Mouse (Mus musculus): ENCODE measurements around the gene Rnls.

Rnls gene

DNA sequence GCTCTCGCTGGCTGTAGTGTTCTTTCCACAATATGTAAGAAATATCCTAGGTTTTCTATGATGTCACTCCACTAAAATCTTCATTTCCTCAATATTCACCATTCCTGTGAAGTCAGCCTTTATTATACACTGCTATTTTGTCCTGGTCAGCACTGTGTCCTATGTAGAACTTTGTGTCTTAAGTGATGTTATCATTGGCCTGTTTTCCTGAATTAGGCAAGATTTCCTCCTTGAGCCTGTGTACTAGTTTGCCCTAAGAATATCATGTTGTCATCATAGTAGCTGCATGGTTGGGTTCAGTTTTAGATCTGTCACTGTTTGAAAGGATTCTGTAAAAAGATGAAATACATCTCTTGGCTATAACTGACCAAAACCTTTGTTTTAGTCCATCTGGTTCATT is 203.3 kb downstream of the Rnls start:
- no peak for DNase-seq (ENCODE audit: low spot score)

DNA sequence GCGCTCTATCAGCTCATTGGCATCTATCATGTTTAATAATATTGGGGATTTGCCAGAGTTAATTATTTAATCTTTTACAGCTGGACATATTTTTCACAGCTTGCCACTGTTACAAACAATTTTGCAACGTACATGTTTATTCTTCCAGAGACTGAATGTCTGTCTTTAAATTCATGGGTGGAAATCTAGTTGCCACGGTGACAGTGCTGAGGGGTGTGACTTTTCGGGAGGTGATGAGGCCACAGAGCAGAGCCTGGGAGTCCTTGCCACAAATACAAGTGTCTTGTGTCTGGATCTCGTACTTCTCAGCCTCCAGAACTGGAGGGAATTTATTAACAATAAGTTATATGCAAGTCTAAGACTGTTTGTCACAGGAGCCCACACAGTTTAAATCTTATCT is 212.5 kb downstream of the Rnls start:
- no peak for DNase-seq (ENCODE audit: low spot score)

DNA sequence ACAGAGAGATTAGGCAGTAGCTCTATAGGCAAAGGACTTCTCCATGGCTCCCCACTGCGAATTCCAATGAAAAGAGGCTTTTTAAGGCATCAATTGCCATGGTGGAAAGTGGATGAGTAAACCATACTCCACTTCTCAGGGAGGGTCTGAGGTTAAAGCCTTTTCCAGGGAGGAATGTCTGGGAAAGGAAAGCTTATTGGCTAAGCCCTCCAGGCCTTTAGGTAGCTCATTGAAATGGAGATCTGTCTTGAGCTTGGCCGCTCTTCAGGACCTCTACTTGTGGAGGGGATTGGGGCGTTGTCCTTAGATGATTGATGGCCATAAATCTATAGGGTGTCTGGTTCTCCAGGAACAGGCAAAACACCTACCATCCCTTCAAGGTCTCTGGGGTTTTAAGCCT is 213.2 kb downstream of the Rnls start:
- DNase-seq (ENCODE audit: low spot score), result no peak

DNA sequence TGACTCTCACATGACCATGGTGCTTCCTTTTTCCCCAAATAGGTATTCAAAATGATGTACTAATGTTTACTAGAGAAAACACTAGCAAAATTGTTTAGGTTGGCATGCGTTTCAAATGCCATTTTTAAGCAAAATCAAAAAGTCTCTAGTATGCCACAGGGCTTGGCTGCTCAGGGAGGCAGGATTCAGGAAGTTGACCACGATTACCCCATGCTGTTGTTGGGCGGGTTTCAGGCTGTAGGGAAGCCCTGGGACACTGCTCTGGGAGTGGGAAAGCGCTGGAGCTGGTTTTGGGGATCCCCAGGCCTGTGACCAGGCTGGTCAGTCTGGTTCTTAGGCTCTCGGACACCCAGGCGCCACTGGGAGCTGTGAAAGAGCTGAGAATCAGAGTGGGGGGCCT is 213.7 kb downstream of the Rnls start:
- DNase-seq (ENCODE audit: low spot score), result no peak

DNA sequence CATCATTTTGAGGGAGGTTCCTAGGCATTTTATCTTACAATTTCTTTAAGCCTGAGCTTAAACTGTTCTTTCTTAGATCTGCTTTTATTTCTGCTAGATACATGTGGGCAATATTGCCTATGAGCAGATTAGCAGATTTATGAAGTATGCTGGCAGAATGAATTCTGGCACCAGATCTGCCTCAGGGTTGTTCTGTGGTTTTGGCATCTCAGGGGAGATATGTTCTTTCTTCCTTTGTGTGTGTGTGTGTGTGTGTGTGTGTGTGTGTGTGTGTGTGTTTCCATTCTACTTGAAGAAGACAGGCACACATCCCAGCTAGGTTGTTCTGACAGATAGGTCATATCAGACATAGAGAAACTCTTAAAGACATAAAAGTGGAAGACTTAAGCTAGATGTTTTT is 218.1 kb downstream of the Rnls start:
- no peak for DNase-seq (ENCODE audit: low spot score)

DNA sequence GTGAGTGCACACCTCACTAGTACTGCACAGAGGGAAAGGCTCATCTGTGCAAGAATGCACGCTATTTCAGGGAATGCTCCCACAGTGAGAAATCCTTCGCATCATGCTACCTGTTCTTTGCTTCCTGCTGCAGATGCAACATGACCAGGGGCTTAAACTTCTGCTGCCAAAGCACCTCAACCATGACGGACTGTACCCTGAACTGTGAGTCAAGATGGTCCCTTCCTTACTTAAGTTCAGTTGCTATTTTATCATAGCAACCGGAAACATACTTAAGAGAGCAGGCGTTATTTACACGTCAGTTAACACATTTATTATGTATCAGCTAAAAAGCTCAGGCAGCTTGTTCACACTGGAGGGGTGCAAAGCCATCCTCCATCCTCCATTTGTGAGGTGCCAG is 222.2 kb downstream of the Rnls start:
- no peak for DNase-seq (ENCODE audit: low spot score)

DNA sequence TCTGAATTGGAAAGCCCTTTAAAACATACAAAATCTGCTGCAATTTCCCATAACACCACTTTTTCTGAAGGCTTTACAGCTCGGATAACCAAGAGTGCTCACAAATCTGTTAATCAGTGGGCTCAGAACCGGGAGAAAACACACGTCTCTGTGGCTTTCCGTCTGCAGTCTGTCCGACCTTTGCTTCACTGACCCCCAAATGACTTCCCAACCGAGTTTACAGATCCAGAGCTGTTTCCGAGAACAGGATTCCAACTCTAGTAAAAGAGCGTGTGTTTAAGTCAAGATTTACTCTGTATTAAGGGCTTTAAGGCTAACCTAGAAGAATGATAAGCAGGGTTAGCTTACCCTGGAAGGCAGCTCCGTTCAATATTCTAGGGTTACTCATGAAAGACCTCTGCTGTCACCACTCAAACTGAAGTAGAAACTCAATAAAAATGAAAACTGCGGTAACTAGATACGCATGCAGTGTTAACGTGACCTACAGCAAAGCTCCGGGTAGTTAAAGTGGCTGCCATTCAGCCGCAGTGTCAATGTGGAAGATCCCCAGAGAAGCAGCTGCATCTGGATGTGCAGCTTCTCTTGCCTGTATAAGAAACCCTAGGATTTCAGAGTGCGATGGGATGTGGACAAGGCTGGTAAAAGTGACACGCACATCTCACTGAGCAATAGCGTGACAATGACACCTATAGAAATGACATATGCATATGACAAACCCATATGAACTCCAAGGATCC is 224.4 kb downstream of the Rnls start:
- DNase-seq (ENCODE audit: low spot score), result no peak

DNA sequence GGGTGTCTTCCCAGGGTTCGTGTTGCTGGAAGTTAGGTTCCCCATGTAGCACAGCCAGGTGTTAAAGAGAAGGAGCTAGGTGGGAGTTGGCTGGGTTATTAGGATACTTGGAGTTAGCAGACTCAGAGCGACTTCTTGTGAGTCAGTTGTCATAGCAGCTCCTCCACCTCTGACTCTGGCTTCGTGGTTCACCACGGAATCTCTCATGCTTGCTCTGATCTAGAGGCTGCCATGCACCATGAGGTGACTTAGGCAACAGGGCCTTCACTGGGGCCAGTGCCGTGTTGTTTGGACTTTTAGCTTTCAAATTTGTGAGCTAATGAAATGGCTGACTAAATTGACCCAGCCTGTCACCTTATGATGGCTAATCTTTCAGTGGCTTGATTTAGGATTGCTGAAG is 227.3 kb downstream of the Rnls start:
- no peak for DNase-seq (ENCODE audit: low spot score)

DNA sequence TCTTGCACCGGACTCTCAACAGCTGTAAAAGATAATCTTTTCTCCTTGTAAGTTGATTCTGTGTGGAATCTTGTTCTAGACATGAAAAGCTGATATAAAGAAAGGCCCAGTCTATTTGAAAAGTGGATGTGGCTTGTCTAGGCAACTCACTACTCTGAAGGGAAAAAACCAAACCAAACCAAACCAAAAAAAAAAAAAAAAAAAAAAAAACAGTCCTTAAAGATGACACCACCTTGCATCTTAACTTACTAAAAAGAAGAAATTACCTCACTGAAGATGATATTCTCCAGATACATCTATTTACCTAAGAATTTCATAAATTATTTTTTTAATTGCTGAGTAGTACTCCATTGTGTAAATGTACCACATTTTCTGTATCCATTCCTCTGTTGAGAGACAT is 230.2 kb downstream of the Rnls start:
- no peak for DNase-seq (ENCODE audit: low spot score)

DNA sequence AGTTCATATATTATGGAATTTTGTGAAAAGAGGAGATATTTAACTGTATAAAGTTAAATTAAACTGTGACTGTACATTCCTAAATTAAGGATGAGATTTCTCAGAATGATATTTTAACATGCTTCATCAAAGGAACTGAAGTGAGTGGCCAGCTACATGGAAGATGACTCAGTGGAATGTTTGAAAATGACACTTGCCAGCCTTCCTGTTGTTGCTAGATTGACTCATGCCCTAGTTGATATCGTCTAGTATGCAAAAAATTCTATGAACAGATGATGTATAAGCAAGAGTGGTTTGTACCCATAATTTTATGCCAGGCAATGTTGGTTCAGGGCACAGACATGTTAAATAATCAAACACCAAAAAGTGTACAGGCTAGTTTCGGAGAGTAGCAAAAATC is 232.2 kb downstream of the Rnls start:
- DNase-seq (ENCODE audit: low spot score), result no peak

DNA sequence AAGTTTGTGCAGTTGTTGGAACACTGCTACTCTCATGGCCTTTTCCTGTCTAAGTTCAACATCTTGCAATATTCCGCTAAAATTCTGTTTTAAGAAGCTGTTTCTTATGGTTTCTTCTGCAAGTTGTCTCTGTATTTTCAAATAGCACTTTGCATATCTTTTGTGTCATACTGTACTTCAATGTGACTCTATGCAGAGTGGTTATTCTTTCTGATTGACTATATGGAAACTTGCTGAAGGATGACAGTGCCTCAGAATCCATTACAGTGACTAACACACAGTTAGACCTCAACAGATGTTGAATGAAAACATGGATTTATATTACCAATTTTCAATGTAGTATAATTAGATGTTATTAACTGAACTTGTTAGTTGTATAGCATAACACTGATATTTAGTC is 232.9 kb downstream of the Rnls start:
- no peak for DNase-seq (ENCODE audit: low spot score)

DNA sequence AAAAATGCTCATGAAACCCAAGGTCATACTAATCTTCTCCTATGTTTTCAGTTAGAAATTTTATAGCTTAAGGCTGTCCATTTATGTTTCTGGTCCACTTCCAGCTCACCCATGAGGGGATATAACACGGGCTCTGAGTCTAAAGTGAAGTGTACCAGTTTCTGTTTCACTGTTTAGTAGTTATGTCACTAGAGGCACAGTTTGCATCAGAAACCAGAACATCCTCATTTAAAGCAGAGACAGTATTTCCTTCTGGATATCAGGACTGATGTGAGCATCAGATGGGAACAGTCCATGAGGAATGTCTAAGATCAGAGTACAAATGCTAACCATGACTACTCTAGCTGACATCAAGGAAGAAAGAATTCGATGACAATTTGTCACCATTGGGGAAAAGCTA is 233.9 kb downstream of the Rnls start:
- no peak for DNase-seq (ENCODE audit: low spot score)

DNA sequence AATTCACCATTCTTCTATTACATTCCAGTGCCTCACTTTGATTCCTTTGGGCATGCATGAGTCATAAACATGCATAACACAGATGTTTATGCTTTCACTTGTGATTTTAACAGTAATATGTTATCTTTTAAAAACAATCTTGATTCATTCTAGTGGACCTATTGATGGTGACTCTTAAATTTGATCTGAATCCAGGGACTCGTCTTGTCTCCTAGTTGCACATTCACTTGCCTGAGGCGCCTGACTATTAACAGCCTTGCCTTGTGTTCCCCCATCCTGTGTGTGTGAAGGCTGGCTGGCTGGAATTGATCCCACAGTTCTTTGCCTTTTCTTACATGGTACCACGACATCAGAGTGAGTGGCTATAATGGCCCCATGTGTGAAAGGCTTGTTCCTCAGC is 243.7 kb downstream of the Rnls start:
- no peak for DNase-seq (ENCODE audit: low spot score)

DNA sequence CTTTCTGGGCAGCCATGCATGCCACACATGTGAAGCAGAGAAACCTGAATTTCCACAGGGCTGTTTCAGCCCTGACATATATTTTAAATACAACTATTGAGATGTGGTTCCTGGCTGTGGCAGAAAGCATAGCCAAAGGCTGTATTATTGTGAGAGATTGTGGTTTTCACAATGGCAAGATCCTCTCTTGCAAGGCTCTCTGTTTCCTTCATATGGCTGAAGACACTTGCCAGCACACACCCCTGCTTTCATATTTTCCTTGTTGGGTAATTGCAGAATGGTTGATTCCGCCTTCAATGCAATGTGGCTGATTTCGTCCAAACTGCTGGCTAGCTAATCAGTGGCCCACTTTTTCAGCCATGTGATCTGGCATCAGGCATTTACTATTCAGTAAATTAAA is 248.9 kb downstream of the Rnls start:
- no peak for DNase-seq (ENCODE audit: low spot score)

DNA sequence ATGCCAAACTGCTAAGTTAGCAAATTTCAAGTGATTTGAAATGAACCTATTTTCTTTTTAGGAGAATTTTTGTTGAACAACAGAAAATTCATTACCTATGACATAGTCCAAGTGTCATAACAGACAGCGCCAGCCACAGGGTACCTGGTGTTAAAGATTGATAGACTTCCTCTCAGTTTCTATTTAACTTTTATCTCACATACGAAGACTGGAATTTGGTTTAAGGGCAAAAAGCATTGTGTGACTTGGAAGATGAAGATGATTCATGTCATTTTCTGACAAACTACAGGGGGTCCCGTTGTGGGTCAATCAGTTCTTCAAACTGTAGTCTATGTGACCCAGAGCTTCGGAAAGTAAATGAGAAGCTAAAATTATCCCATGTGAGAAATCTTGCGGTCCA is 254.8 kb downstream of the Rnls start:
- no peak for DNase-seq (ENCODE audit: low spot score)

DNA sequence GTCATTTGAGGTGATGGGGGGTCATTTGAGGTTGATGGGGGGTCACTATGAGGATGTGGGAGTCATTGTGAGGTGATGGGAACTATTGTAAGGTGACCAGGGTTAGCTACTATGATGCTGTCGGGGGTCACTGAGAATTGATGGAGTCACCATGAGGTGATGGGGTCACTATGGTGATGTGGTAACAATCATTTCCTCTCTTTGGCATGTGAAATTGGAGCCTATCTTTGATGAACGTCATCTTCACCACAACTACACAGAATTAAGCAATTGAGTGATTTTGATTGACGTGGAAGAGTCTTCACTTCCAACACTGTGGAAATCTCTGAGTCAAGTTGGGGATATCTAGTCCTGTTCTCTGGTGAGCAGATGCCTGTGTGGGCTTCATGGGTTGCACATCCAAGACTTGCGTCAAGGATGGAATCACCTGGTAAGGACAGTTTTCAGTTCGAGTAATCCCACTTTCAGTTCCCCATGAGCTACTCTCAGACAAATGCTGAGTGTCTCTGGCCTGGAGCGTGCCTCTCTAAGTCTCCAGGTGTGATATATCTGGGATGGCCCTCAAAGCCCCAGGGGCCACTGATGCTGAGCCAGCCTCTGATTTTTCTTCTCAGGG is 269.4 kb downstream of the Rnls start:
- no peak for DNase-seq (ENCODE audit: low spot score)

DNA sequence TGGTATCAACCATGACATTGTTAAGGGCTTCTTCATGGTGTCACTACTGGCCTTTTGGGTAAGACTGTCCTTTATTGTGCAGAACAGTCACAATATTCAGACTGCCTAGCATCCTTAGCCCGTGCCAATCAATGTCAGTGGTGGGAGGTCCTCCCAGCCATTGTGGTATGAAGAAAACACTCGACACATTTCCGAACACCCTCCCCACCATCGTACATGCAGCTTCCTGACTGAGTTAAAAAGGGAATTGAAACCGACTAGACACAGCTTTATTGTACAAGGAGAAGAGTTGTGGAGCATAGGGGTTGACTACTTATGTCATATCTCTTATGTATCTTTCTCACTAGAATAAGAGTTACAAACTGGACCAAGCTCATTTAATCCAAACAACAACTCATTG is 272.1 kb downstream of the Rnls start:
- DNase-seq (ENCODE audit: low spot score), result no peak

DNA sequence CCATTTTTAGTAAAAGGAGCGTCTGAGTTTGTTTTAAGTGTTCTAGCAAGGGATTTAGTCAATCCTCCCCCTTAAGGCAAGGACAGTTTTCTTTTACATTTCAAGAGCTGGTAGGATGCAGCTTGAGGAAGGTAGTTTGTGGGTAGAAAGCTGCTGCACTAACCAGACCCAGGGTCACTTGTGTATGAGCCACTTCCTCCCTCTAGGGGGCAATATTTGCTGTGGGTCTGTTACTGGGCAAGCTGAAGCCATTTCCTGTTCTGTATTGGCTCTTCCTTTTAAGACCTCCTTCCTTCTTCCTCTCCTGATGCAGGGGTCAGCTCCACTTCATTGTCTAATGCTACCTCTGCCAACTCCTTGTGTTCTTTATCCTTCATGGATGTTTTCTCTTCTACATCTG is 273.2 kb downstream of the Rnls start:
- DNase-seq (ENCODE audit: low spot score), result no peak

DNA sequence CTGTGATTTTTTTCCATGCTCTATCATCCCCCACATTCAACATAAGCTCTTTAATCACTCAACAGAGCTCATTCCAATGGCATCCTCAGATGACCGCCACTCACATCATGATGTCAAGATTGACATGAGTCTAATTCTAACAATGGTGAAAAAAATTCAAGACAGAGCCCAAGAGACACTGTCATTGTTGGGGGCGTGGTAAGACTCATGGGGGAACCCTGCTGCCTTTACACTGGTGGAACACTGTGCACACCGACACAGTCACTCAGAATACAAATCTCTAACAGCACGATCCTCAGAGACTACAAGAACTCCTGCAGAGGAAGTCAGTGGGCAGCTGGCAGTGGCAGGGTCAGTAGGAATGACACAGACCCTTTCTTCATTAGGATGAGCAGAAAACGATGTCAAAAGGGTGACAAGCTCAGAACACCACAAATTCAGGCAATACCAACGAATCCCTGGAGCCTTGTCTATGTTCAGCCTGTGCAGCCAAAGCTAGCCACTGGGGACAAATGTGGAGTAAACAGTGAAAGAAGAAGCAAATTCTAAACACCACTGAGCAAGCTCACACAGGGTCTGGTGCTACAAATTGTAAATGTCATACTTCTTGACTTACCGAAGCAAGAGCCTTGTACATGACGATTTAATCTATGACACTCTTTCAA is 277.3 kb downstream of the Rnls start:
- no peak for DNase-seq (ENCODE audit: low spot score)

DNA sequence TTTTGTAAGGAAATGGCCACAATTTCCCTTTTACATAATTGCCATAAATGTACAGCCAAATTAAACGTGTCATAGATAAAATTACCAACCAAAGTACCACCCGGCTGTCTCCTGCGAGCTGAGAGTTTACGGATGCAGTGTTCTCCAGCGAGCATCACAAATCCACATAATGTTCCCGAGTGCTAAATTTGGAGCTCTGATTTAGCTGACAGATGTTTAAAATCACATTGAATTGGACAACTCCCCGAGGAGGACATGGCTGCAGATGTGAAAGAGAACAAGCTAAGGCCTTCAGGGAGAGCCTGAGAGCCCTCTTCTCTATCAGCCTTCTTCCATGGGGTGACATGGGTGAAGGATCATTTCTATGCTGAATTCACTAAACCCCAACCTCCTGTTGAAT is 278.3 kb downstream of the Rnls start:
- DNase-seq (ENCODE audit: low spot score), result no peak

DNA sequence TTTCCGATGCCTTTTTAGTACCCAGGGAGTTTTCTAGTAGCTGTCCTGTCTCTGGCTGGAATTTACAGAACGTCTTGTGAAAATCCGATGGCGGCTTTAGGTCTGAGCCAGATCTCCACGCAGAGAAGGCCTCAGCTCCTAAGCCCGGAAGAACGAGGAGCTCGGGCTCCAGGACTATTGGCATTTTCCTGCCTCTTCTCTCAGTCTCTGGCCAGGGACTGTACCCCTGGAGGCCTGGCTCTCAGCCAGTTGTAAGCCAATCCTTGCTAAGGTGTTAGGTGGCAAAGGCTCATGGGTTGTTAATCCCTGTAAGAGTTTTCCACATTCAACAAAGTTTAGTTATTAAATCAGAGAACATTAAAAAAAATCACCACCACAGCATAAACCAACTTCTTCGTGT is 281.7 kb downstream of the Rnls start:
- DNase-seq (ENCODE audit: low spot score), result no peak

DNA sequence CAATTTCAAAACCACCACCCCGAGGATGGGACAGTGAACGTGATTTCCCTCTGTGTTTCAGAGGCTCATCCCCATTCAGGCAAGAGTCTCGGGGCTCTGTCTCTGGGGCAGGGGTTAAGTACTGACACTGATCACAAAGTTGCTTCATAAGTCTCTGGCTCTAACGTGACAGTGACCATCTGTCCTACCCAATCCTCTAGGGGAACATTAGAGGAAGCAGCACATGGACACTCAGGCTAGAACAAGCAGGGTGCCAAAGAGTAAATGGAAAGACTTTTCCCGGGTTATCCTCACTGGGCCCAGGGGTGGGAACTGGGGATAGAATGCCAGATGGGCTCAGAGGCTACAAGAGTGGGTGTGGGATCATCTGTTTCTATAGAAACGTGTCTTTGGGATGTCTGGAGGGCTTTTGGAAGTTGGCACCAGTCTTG is 282.1 kb downstream of the Rnls start:
- DNase-seq (ENCODE audit: low spot score), result no peak

DNA sequence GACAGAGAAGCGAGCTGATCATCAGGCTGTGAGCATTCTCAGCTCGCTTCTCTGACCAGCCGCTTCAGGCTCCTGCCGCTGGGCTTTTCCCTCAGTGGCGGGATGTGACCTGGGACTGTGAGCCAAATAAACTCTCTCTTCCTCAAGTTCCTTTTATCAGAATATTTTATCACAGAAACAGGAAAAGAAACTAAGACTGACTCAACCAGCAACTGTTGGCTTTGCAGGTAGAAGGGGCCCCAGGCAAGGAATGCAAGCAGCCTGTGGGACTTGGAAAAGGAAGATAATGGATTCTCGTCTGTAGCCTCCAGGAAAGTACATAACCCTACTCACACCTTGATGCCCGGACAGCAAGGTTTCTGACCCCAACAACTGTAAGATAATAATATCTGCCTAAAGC is 283.0 kb downstream of the Rnls start:
- no peak for DNase-seq (ENCODE audit: low spot score)

DNA sequence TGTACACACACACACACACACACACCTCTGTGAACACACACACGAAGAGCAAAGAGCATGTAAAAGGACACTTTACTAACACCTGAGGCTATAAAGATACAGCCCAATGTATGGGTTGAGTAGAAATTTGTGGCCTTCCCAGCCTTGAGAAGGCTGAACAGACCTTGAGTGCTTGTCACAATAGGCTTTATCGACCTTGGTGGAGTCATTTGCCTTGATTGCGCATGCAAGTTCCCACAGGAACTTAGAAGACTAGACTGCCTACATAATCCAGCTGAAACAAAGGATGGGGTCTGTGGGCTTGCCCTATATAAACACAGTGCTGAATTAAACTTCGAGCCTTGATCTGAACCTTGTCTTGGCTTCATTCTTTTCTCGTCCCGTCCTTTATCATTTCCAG is 288.2 kb downstream of the Rnls start:
- no peak for DNase-seq (ENCODE audit: low spot score)
